Mouse (Mus musculus): ENCODE measurements around the gene Cox6b2. TPM values are rescaled to one million over a fixed set of nuclear protein-coding genes. Genes with fewer than 3 reads are reported as not detected.
A peak's percentile ranks its signal among the peaks of the same experiment; 100 is the strongest.

The Cox6b2 gene
- polyA plus RNA-seq, 1 experiment from 2014 or later, result 51.5 TPM

DNA sequence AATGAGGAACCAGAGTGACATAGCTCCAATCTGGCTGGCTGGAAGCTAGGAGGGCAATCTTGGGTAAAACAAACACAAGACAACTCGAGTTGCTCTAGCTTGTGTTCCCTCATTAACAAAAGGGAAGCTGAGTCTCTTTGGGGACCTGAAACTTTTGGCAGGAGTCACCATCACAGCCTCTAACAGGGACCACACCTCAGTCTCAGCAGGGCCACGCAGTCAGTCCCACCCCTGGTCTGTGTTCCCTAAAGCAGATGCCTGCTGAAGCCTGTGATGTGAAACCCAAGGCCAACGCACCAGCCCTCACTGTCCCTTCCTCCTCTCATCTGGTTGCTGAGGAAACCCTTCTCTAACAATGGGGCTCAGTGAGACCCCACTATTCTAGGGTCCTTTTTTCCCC is 29.2 kb upstream of the Cox6b2 start:
- Histone ChIP-seq H3K4me3 (no peak overlapping the region), H3K9me3 (replicated peaks) (no peaks in the 10 kb centered on the region), H3K36me3 (no peaks in the 10 kb centered on the region), H3K27ac (no peak overlapping the region), H3K4me1 (peaks cover 28% of the 10 kb centered on the region), H3K27me3 (ENCODE audit: low read depth, poor library complexity, severe bottlenecking) (peaks cover 49% of the 10 kb centered on the region)
- DNase-seq (ENCODE audit: low spot score), result no peak
- WGBS, result 44% methylated on average over 3 of the region's 3 CpGs

DNA sequence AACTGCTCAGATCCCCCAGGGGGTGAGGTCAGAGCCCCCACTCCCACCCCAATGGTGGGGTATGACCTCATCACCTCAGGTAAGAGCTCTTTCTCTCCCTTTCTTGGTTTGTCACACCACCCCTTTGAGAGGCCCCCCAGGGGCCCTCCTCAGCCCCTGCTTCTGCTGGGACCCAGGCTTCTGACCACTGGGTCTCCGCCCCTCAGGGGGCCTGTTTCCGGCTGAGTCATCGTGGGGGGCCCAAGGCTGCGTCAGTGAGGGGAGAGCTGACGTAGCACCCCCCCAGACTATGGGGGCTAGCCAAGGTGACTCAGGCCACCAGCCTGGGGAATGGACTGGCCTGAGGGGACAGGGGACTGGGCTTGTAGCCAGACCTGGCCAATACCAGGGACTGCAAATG is 27.0 kb upstream of the Cox6b2 start:
- H3K27me3 ChIP-seq (ENCODE audit: low read depth, poor library complexity, severe bottlenecking), result peaks cover 71% of the 10 kb centered on the region
- 38% methylated on average over 5 of the region's 5 CpGs for WGBS
- H3K4me1 ChIP-seq, result peaks cover 34% of the 10 kb centered on the region

DNA sequence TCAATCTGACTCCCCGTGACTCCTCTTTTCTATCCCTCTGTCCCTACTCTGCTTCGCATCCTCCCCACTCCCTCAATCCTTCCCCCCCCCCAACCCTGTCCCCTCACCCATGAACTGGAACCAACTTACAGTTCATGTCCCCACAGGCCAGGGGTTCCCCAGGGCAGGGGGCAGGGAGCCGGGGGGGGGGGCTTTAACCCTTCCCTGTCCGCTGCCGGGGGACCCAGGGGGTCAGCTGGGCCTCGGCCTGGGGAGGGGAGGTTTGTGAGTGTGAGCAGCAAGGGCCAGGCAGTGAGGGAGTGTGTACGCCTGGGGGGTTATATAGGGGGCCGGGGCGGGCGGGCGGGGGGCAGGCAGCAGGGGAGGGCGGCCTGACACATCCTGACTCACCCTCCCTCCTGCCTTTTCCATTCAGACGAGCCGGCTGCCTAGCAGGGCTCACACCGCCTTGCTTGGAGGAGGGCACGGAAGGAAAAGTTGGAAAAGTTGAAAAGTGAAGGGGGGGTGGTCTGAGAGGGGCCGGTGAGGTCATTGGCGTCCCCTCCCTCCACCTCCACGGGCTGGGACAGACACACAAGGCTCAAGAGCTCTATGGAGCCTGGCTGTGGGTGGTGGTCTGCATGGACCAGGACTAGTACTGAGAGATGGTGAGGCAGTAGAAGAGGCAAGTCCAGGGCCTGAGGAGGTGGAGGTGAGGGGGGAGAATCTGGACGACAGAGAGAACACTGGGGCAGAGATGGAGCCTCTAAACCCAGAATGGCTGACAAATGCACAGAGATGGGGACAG is 25.1 kb upstream of the Cox6b2 start:
- no peak for DNase-seq (ENCODE audit: low spot score)
- peaks cover 34% of the 10 kb centered on the region for H3K4me1 ChIP-seq
- no peaks in the 10 kb centered on the region for H3K9me3 ChIP-seq (replicated peaks)
- no peaks in the 10 kb centered on the region for H3K36me3 ChIP-seq
- WGBS, result 3% methylated on average over 20 of the region's 20 CpGs
- peak overlapping the region; percentile 43 for H3K4me3 ChIP-seq
- H3K27ac ChIP-seq, result 0 out of 2 replicates have a peak overlapping the region, but pooled peaks have one; percentile 25
- H3K27me3 ChIP-seq (ENCODE audit: low read depth, poor library complexity, severe bottlenecking), result peaks cover 75% of the 10 kb centered on the region

More for the DNA sequence above, 27.0 kb upstream of the Cox6b2 start:
- no peaks in the 10 kb centered on the region for H3K36me3 ChIP-seq
- H3K27ac ChIP-seq, result peak overlapping the region; percentile 14; the same call in 1 of the 2 replicates
- DNase-seq (ENCODE audit: low spot score), result no peak
- H3K4me3 ChIP-seq, result no peak overlapping the region
- no peaks in the 10 kb centered on the region for H3K9me3 ChIP-seq (replicated peaks)

DNA sequence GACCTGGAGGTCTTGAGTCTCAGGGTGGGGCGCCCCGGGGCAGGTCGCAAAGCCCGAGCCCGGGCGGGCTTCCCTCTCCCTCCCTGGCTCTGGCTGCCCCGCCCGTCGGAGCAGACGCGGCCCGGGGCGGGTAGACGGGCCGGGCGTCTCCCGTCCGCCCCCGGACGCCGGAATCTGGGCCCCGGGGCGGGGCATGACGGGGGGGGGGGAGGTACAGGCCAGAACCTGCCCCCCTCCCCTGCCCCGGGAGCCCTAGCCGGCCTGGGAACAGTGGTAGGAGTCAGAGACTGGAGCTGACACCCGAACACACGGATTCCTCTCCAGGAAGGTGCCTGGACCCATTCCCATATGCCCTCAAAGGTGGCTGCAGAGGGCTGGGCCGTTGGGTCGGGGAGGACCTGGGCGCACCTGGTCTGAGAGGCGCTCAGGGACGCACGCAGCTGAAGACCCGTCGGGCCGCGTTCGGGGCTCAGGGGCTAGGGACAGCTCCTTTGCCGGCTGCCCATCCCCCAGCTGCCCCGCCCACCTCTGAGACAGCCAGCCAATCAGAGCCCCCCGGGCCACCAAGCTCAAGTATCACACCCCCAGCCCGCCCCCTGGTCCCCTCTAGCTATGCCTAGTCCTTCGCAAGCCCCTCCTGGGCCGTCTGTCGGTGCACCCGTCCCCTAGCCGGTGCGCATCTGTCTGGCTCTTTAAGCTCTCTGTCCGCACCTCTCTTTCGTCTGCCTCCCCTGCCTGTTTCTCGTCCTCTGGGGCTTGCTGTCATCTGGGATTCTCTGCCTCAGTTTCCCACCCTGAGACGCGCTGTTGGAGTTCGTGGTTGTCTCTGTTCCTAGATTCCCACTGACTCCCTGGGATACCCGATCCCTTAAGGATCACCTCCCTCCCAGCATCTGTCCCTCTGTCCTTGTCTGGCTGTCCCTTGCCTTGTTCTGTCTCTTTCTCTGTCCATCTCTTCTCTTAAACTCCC is 24.3 kb upstream of the Cox6b2 start:
- peak; percentile 89 for DNase-seq (ENCODE audit: low spot score)
- H3K27ac ChIP-seq, result peak overlapping the region; percentile 25; the same call in 1 of the 2 replicates
- H3K36me3 ChIP-seq, result no peaks in the 10 kb centered on the region
- H3K27me3 ChIP-seq (ENCODE audit: low read depth, poor library complexity, severe bottlenecking), result peaks cover 71% of the 10 kb centered on the region
- H3K4me1 ChIP-seq, result peaks cover 34% of the 10 kb centered on the region
- 1% methylated on average over 54 of the region's 56 CpGs for WGBS
- H3K4me3 ChIP-seq, result peak overlapping the region; percentile 43
- H3K9me3 ChIP-seq (replicated peaks), result no peaks in the 10 kb centered on the region

DNA sequence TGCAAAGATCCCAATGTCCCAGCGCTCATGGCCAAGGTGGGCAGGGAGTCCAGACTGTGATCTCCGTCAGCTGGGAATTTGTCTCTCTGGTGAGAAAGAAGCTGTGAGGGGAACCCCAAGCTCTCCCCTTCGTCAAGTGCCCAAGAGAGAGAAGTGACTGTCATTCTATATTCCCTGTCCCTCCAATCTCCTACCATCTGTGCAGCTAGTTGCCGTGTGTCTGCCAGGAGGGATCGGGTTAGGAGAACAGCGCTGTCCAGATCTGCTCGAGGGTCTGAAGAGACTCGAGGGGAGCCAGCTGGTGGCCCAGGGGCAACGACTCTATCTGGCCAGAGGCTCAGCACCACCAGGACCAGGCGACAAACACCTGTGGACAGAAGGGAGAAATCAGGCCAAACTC is 23.2 kb upstream of the Cox6b2 start:
- Histone ChIP-seq H3K27ac (no peak overlapping the region), H3K27me3 (ENCODE audit: low read depth, poor library complexity, severe bottlenecking) (peaks cover 69% of the 10 kb centered on the region), H3K4me1 (peaks cover 27% of the 10 kb centered on the region), H3K4me3 (no peak overlapping the region), H3K9me3 (replicated peaks) (no peaks in the 10 kb centered on the region), H3K36me3 (no peaks in the 10 kb centered on the region)
- WGBS, result 48% methylated on average over 10 of the region's 10 CpGs
- DNase-seq (ENCODE audit: low spot score), result no peak

DNA sequence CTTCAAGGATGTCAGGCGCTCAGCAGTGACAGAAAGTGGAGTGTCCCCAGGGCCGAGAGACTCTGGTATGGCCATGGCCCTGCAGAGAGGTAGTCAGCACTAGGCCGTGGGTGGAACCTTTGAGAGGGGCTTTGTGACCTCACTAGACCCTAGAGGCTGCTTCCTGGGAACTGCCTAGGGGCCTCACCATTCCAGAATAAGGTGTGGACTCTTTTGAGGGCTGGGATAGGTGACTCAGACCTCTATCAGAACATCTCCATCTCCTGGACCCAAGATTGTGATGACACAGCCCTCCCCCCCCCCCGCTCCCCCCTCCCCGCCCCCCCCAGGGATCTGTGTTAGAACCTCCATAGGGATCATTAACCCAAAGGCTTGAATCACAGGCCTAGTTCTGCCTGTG is 18.3 kb upstream of the Cox6b2 start, which contains the start of gene Fam71e2:
Gene Fam71e2, minus strand, starts transcription at position 101 of the 400 bp plus-strand sequence.
- 68% methylated on average over 5 of the region's 5 CpGs for WGBS
- Histone ChIP-seq H3K4me1 (no peaks in the 10 kb centered on the region), H3K4me3 (no peak within 1 kb of the TSS), H3K9me3 (replicated peaks) (no peaks in the 10 kb centered on the region), H3K36me3 (no peaks in the 10 kb centered on the region), H3K27ac (no peak within 1 kb of the TSS), H3K27me3 (ENCODE audit: low read depth, poor library complexity, severe bottlenecking) (peaks cover 22% of the 10 kb centered on the region)
- no peak for DNase-seq (ENCODE audit: low spot score)

DNA sequence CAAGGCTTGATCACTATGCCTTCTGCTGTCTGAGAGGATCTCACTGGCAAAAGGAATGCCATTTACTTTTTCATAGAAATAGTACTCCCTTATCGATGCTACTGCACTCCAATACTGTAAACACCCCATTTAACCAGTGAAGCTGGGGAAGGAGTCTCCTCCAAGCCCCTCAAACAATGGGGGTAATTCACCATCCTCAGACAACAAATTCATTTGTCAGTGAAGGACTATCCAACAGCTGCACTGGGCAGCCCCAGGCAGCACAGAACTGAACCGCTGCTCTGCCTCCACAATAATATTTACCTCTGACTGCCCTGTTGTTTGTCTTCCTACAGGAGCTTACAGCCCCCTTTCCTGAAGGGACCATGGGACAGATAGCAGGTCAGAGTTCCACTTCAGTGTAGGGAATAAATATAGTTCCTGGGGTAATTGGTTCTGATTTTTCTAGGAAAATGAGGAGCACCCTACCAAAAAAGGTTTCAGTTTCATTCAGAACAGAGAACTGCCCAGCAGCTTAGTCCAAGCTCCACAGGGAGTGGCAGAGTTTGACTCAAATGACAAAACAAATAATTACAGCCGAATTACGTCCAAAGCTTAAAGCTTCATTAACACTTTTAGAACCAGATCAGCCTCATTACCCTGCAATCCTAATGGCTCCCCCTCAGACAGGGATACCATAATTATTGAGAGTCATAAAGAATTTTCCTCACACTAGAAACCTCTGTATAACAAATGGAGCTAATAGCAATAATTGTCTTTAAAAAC is 12.2 kb upstream of the Cox6b2 start:
- Histone ChIP-seq H3K4me1 (peaks cover 11% of the 10 kb centered on the region; the same call in 1 of the 2 replicates), H3K27ac (no peak overlapping the region), H3K4me3 (no peak overlapping the region), H3K36me3 (no peaks in the 10 kb centered on the region), H3K27me3 (ENCODE audit: low read depth, poor library complexity, severe bottlenecking) (no peaks in the 10 kb centered on the region), H3K9me3 (replicated peaks) (no peaks in the 10 kb centered on the region)
- 35% methylated on average over 4 of the region's 4 CpGs for WGBS
- no peak for DNase-seq (ENCODE audit: low spot score)

DNA sequence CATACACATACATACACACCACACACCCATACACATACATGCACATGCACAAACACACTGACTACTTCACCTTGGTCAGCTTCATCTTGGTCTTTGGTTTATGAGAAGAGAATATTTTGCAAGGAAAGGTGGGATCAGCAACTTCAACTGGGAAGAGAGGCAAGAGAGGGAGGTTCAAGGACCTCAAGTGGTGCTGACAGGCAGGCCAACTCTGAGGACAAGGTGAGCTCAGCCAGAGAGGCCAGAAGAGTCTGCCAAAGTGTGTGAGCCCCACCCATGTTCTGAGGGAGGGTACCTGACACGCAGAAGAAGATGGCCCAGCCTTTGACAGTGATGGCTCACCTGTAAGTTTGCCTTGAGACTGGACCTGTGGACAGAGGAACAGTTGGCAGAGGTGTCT is 6.8 kb upstream of the Cox6b2 start:
- H3K36me3 ChIP-seq, result no peaks in the 10 kb centered on the region
- H3K27ac ChIP-seq, result no peak overlapping the region
- H3K27me3 ChIP-seq (ENCODE audit: low read depth, poor library complexity, severe bottlenecking), result no peaks in the 10 kb centered on the region
- no peaks in the 10 kb centered on the region for H3K4me1 ChIP-seq
- WGBS, result 55% methylated on average over 1 of the region's 1 CpGs
- no peaks in the 10 kb centered on the region for H3K9me3 ChIP-seq (replicated peaks)
- H3K4me3 ChIP-seq, result no peak overlapping the region
- DNase-seq (ENCODE audit: low spot score), result no peak

DNA sequence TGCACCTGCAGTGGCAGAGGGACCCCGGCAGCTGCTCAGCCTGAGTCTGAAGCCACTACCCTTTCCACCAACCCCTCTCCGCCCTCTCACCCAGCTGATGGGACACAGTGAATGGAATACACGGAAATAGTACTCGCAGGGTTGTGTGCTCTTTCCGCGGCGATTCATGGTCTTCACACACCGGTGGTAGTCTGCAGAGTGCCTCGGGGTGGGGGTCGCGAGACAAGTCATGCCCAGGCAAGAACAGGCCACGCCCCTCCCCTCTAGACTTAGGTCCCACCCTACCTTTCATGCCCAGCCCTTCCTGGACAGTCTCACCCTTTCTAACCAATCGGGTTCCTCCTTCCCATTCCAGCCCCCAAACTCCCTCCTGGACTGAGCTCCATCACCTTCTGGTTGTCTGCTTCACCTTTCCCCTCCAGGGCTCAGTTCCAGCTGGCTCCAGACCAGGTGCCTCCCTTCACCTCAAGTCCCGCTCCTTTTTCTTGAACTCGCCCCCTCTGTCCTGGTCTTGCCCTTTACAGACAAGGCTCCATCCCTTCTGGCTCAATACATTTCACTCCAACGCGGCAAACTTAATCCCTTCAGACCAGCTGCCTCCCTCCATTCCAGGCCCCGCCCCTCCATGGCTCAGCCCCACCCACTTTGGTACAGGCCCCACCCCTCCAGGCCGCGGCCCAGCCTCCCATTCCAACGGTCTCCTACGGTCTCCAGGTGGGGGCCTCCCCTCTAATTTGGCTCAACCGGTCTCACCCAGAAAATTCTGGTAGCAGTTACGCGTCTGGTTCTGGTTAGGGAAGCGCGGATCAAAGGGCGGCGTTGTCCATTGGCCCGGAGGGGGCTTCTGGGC is 698 bp downstream of the Cox6b2 start:
- Histone ChIP-seq H3K4me1 (peaks cover 22% of the 10 kb centered on the region), H3K4me3 (peak overlapping the region; percentile 56), H3K36me3 (peaks cover under 1% of the 10 kb centered on the region), H3K27ac (peak overlapping the region; percentile 85), H3K27me3 (ENCODE audit: low read depth, poor library complexity, severe bottlenecking) (0 out of 2 replicates have a peak, but pooled peaks cover 8% of the 10 kb centered on the region), H3K9me3 (replicated peaks) (no peaks in the 10 kb centered on the region)
- WGBS, result 2% methylated on average over 30 of the region's 30 CpGs
- peak; percentile 82 for DNase-seq (ENCODE audit: low spot score)

DNA sequence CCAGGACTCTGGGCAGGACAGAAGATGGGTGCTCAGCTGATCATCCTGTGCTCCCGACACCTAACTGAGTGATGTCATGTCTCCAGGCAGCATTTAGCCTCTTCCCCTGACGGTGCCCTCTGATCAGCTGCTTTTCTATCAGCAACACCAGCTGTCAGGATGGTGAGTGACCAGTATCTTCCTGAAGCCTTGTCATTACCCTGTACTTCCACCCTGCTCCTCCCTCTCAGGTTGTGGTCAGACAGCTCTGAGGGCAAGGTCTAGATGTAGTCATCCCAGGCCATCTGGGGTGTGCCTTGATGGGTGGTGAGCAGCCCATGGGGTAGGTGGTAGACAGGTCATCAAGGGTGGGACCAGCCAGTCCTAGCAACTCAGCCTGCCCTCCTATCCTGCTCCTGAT is 3.7 kb downstream of the Cox6b2 start:
- Histone ChIP-seq H3K36me3 (peaks cover 29% of the 10 kb centered on the region), H3K4me3 (no peak overlapping the region), H3K4me1 (peaks cover 28% of the 10 kb centered on the region), H3K9me3 (replicated peaks) (no peaks in the 10 kb centered on the region), H3K27ac (no peak overlapping the region), H3K27me3 (ENCODE audit: low read depth, poor library complexity, severe bottlenecking) (0 out of 2 replicates have a peak, but pooled peaks cover 5% of the 10 kb centered on the region)
- no peak for DNase-seq (ENCODE audit: low spot score)
- 79% methylated on average over 2 of the region's 2 CpGs for WGBS

DNA sequence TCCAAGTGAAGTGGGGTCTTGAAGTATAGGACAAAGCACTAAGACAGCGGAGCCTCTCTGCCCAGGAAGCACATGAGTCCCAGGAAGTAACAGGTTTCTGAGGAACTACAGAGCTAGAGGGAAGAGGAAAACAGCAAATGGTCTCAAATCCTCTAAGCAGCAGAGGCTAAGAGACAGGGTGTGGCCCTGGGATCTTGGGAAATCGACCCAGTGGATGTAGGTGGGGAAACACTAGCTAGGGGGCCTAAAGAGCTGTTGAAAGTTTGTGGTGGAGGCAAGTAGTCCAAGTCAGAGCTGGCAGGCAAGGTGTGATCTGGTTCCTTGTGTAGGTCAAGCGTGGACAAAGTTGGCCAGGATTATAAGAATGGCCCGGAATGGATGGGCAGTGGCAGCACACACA is 4.6 kb downstream of the Cox6b2 start:
- no peak for DNase-seq (ENCODE audit: low spot score)
- H3K27ac ChIP-seq, result no peak overlapping the region
- no peak overlapping the region for H3K4me3 ChIP-seq
- H3K4me1 ChIP-seq, result peaks cover 26% of the 10 kb centered on the region
- H3K36me3 ChIP-seq, result peaks cover 37% of the 10 kb centered on the region
- no peaks in the 10 kb centered on the region for H3K27me3 ChIP-seq (ENCODE audit: low read depth, poor library complexity, severe bottlenecking)
- no peaks in the 10 kb centered on the region for H3K9me3 ChIP-seq (replicated peaks)
- 73% methylated on average over 4 of the region's 4 CpGs for WGBS
